In genomic region chr2:52262149-52262548, GRCm38 (mm10) we compare ENCODE assay signal across 8 mouse cellular contexts.
A peak's percentile ranks its signal among the peaks of the same experiment; 100 is the strongest.
DNase-seq lines count a peak whose midpoint lies in the region; ATAC-seq and TF ChIP-seq lines count a peak whose summit lies in the region.
"Had no signal": no experiment of that assay in that cellular context is flagged by ENCODE, and none has a peak within 500 bp of the region (broad histone marks: within the 10 kb centered on the region; RNA-seq: fewer than 3 reads in every experiment).

No protein-coding gene starts in this region.

- no peak for TF ChIP-seq POLR2A in kidney, adult 2 months (IDR thresholded peaks at IDR 0.05; ENCODE audit: low read depth, low read length)

- TF ChIP-seq EP300 in liver, postnatal 0 days (IDR thresholded peaks at IDR 0.05; ENCODE audit: low read depth): no peak

- no peaks in the 10 kb centered on the region for H3K27me3 ChIP-seq in kidney, adult 2 months (replicated peaks; ENCODE audit: control insufficient read depth, insufficient read depth, low read length)
- H3K27me3 ChIP-seq in liver, postnatal 0 days (ENCODE audit: insufficient read depth, low read length): no peaks in the 10 kb centered on the region

- peak; percentile 9 for DNase-seq in thymus, postnatal 25 days
- no peak for DNase-seq in thymus, adult 18-20 months
- peak; percentile 30 for DNase-seq in adrenal gland, postnatal 14 days
- DNase-seq in embryo, embryonic 11 days: peak; percentile 63
- peak; percentile 51 for DNase-seq in kidney, adult 2 months
- peak; percentile 35 for DNase-seq in liver, postnatal 0 days
- peak; percentile 29 for DNase-seq in right cerebral cortex, postnatal 4 days

- H3K9me3 ChIP-seq in liver, postnatal 0 days (ENCODE audit: low read length): no peaks in the 10 kb centered on the region

- TF ChIP-seq CTCF in kidney, adult 2 months (conservative IDR thresholded peaks at IDR 0.05; ENCODE audit: insufficient read depth, insufficient read length, low read depth, low read length): peak; percentile 70
- TF ChIP-seq CTCF in liver, postnatal 0 days (IDR thresholded peaks at IDR 0.05; ENCODE audit: low read depth): peak; percentile 76

- no peaks in the 10 kb centered on the region for H3K36me3 ChIP-seq in kidney, adult 2 months (ENCODE audit: control insufficient read depth, insufficient read depth, low read length)
- H3K36me3 ChIP-seq in liver, postnatal 0 days (replicated peaks; ENCODE audit: insufficient read depth, low read length): no peaks in the 10 kb centered on the region

- no peaks in the 10 kb centered on the region for H3K4me1 ChIP-seq in kidney, adult 2 months (ENCODE audit: control insufficient read depth, insufficient read depth, low read length)
- no peaks in the 10 kb centered on the region for H3K4me1 ChIP-seq in liver, postnatal 0 days (ENCODE audit: insufficient read depth)

- no peak overlapping the region for H3K4me3 ChIP-seq in kidney, adult 2 months (ENCODE audit: insufficient read depth, low read depth, low read length)
- H3K4me3 ChIP-seq in liver, postnatal 0 days (ENCODE audit: low read depth, low read length): no peak overlapping the region

- H3K9ac ChIP-seq in liver, postnatal 0 days (replicated peaks): no peak overlapping the region

- ATAC-seq in liver, postnatal 0 days: no peak

- WGBS in kidney, adult 2 months: 42% methylated on average over 2 of the region's 2 CpGs
- whole genome bisulfite sequencing in liver, postnatal 0 days (ENCODE audit: insufficient replicate concordance): 32% methylated on average over 2 of the region's 2 CpGs

- no peak overlapping the region for H3K4me2 ChIP-seq in liver, postnatal 0 days (ENCODE audit: low read depth, low read length)

- H3K27ac ChIP-seq in kidney, adult 2 months (ENCODE audit: insufficient read depth, low read depth, low read length): no peak overlapping the region
- H3K27ac ChIP-seq in liver, postnatal 0 days (ENCODE audit: low read depth): no peak overlapping the region
- H3K27ac ChIP-seq: macrophage had no signal

Comparison
In these comparisons a context has a peak if more than half of its experiments do, and no peak if none do; other contexts are left out.
1. DNase-seq: peak in thymus, postnatal 25 days (single experiment), adrenal gland, postnatal 14 days (single experiment), embryo, embryonic 11 days (single experiment), kidney, adult 2 months (single experiment), liver, postnatal 0 days (single experiment) and right cerebral cortex, postnatal 4 days (single experiment); none in thymus, adult 18-20 months (0 of 2).